Mouse (Mus musculus) spleen, embryonic (tissue): ENCODE results near the gene D630036H23Rik.
"Not testable (repeated sequence)": the region's sequence is repeated elsewhere in the genome, so short reads cannot be mapped to it uniquely, and the experiment has no call there.

ENCODE experiments used
- CTCF ChIA-PET: fragments of 350-600 bp; sonication (Branson Sonifier 250); formaldehyde crosslinking; loops from one replicate; lab custom pipeline; 2022; lab: Charles Lee

D630036H23Rik gene

DNA sequence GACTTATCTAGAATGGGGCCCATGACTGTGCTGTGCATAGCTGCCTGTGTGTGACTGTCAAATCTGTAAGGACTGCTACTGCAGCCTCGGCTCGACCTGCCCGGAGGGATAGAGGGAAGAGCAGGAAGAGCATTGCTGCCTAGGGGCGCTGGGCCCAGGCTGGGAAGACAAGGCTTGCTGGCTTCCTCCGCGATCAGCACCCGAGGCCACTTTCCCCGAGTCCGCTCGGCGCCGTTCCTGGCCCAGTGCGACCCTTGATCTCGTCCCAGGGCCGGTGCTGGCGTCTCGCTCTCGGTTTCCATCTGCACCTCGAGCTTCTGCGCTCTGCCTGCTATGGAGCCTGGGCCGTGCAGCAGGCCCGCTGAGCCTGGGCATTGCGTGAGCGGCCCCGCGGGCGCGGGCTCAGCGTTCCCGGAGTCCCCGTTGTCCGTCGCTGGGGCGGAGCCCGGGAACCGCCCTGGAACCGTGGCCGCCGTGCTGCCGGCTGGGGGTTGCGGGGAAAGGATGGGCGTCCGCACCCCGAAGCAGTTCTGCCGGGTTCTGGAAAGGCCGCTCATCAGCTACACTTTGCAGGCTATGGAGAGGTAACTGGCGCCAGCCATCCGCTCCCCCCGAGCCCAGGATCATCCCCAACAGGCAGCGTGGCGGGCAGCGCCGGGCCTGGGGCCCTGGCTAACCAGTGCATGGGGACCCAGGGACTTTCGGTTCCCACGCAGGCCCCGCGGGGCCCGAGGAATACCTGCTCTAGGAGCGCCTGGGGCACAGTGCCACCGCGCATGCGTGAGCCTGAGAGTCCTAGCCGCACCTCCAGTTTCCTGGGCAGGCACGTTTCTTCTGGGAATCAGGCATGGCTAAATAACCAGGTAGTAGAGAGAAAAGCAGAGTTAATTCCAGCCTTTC lies at the start of gene D630036H23Rik, which contains the start of gene Ispd:
TSS of gene D630036H23Rik (minus strand) at position 741 of the 900 bp plus-strand sequence.
TSS of gene Ispd (plus strand) at position 10 of the 900 bp plus-strand sequence.
- CTCF ChIA-PET = no interaction called here

DNA sequence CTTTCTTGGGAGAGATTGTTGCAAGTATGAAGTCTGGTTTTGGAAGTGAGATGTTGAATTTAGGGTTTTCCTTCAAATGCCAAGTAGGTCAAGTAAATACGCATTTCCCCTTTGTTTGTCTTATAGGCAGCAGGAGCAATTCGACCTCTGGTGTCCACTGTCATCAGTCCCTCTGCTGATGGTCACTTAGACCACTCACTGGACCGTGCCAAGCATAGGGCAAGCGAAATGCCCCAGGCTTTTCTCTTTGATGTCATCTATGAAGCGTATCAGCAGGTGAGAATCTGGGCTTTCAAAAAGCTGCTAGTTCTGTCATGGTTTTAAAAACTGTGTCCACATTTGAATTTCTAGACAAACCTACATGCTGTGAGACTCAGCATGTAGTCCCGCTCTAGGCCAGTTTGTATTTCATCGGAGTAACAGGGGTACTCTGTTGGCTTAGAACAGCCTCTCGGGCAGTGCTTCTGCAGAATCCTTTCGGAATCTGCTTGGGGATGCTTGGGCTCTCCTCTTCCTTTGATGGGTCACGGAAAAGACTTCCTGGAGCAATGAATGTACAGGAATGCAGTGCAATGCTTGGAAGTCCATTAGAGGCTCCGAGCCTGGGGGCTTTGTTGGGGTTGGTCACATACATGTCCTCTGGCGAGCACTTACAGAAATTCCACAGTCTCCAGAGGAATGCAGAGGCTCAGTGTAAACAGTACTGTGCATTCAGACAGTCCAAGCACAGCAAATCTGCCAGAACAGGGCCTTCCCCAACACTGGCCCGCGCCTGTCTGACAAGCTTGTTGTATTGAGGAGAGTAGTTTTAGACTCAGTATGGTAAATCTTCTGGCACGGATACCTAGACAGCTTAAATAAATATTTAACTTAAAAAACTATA lies 44.4 kb upstream of the D630036H23Rik start:
- CTCF ChIA-PET = no interaction called here

DNA sequence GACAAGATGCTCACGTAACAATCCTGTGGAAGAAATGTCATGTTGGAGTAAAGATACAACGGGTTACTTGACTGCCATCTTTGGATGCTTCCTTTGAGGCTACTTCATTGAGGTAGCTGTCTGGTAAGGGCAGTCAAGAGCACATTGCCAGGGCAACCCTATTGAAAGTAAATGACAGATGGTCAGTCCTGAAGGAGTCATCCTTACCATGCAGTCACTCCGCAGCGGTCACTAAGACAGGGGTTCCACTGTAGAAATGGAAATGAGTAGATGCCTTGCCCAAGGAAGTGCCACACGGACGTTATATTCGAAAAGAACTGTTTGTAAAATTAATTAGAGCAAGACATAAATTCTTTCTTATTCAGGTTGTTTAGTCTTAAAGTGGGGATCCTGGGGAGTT lies 43.3 kb upstream of the D630036H23Rik start:
- CTCF ChIA-PET = no interaction called here

GRCm38 (mm10) chr12:36423677-36424076 lies 41.7 kb upstream of the D630036H23Rik start:
- CTCF ChIA-PET = no interaction called here

- CTCF ChIA-PET = no interaction called here
Observed at GRCm38 (mm10) chr12:36395115-36395514, 13.1 kb upstream of the D630036H23Rik start.

- CTCF ChIA-PET = interaction anchor here (0.8 kb wide), 1 partner anchor 167 kb away, joined by 3 read pairs; no protein-coding TSS in a partner anchor
Observed at GRCm38 (mm10) chr12:36386991-36387390, 5.0 kb upstream of the D630036H23Rik start.

DNA sequence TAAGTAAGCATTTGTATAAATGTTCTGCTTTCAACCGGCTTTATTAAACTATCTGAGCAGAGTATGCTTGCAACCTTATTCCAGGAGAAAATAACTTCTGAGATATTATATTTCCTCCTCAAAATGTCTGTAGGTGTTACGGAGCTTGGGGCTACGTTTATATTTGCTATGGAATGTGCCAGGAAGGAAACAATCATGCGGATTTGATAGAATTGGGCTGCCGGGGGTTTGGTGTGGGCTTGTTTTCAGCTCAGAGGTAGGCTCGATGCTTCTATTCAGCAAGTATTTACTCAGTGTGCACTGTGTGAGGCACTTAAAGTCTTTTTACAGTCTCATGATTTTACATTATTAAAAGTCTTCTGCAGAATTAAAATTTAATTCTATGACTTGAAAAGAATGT lies 3.4 kb upstream of the D630036H23Rik start:
- CTCF ChIA-PET = no interaction called here

DNA sequence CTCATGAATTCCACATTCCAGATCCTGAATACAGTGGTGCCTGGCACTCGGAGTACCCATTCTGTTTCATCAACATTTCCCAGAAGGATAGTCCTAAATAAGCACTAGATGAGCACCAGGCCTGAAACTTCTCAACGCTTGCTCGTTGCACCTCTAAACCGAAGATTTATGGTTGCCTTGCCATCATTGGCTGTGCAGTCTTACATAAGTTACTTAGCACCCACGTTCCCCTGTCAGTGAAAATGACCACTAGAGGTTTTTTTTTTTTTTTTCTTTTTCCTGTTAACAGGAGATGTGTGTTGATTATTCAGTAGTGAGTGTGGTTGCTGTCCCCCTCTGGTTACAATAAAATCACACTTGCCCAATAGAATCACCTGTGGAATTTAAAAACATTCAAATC lies 1.2 kb downstream of the D630036H23Rik start:
- CTCF ChIA-PET = no interaction called here

DNA sequence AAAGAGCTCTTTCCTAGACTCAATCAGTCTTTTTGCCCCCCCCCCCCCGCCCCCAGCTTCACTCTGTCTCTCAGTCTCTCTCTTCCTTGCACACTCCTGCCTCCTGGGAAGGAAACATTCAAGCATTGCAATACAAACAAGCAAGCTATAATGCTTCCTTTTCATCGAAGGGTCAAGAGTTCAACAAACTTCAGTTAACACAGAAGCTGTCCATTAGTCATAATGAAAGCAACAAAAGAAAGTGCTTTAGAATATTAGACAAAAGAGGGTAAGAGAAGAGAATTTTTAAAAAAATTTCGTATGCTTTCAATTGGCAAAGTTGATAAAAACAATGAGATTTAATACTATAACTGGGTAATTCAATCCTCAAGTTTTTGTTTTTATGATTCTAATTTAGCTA lies 1.7 kb downstream of the D630036H23Rik start:
- CTCF ChIA-PET = no interaction called here

DNA sequence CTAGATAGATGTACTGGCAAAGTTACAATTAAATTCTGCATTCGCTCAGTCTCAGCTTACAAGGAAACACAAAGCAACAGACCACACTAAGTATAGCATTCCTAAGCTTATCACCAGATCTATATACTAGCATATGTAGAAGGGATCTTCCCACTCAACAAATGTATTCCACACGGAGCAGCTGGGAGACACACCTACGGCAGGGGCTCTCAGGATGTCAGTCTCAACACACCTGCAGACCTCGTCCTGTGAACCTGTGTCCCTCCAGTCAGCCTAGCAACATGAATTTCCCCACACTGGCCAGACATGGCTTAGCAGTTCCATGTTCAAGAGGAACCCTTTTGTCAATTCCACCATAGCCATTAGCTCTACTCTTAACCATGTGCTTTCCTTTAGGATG lies 5.6 kb downstream of the D630036H23Rik start:
- CTCF ChIA-PET = not testable (repeated sequence)

DNA sequence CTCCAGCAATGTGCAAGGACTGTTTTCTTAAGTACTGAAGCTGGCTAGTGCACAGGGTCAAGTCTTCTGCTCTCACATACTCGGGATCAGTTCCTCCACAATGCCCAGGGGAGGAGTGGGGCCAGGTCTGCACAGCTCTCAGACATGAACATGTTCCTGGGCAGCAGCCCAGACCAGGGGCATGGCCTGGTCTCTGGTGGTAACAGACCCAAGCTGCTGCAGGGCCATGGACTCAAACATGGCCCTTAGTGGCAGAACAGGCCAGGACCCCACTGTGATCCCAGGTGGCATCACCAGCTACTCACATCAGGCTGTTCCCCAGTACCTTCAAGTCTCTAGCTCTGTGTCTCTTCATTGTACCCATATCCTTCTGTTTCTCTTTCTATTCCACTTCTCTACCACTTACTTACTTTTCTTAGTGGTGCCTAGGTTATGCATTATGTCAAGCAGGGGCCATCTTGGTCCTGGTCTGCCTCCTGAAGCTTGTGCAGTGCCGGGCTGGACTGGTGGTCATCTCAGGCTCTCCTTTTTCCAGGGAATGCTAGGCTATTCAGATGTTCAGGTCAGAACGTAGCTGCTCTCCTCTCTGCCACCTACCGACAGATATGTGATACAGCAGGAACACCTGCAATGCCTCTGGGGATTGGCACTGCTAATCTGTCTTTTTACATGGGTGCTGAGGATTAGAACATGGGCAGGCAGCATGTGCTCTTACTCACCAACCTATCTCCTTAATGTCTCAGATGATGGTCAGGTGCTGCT lies 8.6 kb downstream of the D630036H23Rik start:
- CTCF ChIA-PET = no interaction called here

GRCm38 (mm10) chr12:36364013-36364412 lies 18.0 kb downstream of the D630036H23Rik start:
- CTCF ChIA-PET = no interaction called here

- CTCF ChIA-PET = no interaction called here
Observed at GRCm38 (mm10) chr12:36360693-36361092, 21.3 kb downstream of the D630036H23Rik start.

GRCm38 (mm10) chr12:36360064-36360463 lies 21.9 kb downstream of the D630036H23Rik start:
- CTCF ChIA-PET = interaction anchor here (0.6 kb wide), 1 partner anchor 153 kb away, joined by 3 read pairs; no protein-coding TSS in a partner anchor

DNA sequence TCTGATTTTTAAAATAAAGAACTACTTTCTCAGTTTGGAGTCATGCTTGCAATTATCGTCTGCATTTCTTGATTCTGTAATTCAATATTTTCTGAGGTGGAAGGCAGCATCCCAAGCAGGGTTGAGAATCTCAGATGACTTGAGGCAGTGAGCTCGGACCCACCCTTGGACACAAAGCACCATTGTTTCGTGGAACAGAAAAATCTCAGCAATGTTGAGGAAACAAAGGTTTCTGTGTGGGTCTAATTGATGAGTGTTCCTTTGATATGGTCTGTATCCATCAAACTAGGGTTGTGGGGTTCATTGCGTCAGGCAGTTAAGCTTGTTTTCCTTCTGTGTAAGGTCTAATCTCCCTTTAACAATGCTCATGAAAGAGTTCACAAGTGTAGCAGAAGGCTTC lies 37.9 kb downstream of the D630036H23Rik start:
- CTCF ChIA-PET = no interaction called here

- CTCF ChIA-PET = no interaction called here
Observed at GRCm38 (mm10) chr12:36333837-36334281, 48.1 kb downstream of the D630036H23Rik start.

DNA sequence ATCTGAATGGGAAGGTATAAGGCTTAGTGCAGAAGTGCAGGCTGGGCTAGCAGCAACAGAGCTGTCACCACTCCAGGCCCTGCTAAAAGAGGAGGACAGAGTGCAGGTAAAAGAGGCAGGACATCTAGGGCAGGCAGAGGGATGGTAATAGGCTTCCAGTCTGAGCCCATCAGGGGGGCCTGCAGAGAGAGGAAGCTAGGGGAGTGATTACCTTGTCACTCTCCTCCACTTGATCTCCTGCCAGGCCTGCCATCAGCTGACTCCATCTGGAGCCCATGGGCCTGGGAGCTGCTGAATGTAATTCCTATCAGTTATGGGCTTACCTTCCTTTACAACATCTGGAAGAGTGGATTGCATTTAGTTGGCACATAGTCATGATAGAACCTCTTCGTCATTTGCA lies 49.3 kb downstream of the D630036H23Rik start:
- CTCF ChIA-PET = no interaction called here
